In the genomic region with DNA sequence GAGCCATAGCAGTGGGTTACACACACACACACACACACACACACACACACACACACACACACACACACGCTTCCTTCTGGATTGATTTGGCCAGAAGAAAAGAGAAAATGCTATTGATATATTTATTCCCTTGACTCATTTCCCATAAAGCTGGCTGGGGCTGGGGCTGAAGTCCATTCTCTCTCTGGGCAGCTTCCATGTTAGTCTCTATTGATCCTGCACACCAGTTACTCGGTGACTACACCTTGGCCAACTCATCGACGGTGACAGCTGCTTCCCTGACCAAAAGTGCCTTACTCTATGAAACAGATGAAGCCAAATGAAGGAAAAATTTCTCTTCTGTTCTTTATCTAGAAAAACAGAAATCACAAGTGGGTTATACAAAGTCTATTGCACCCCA, we compare ENCODE assay signal across 21 mouse cellular contexts.
"Had no signal": no experiment of that assay in that cellular context is flagged by ENCODE, and none has a peak within 500 bp of the region (broad histone marks: within the 10 kb centered on the region; RNA-seq: fewer than 3 reads in every experiment).

No protein-coding gene starts in this region.

- H3K27ac ChIP-seq: limb, embryonic 15.5 days; liver, embryonic 14.5 days; lung, embryonic 15.5 days; midbrain, embryonic 10.5 days; neural tube, embryonic 12.5 days; neural tube, embryonic 15.5 days; stomach, postnatal 0 days had no signal

- H3K4me3 ChIP-seq: limb, embryonic 12.5 days; limb, embryonic 15.5 days; lung, embryonic 15.5 days; megakaryocyte, embryonic 14.5 days; midbrain, embryonic 10.5 days; neural tube, embryonic 12.5 days; neural tube, embryonic 15.5 days had no signal

- H3K4me2 ChIP-seq: limb, embryonic 12.5 days; limb, embryonic 15.5 days; lung, embryonic 15.5 days; neural tube, embryonic 12.5 days; neural tube, embryonic 15.5 days had no signal

- ATAC-seq: intestine, embryonic 16.5 days had no signal

- H3K4me1 ChIP-seq: lung, embryonic 15.5 days; megakaryocyte, embryonic 14.5 days; midbrain, embryonic 10.5 days; neural tube, embryonic 15.5 days had no signal

- H3K9me3 ChIP-seq: limb, embryonic 12.5 days; limb, embryonic 15.5 days; lung, embryonic 15.5 days; midbrain, embryonic 10.5 days; neural tube, embryonic 12.5 days; neural tube, embryonic 15.5 days had no signal

- H3K36me3 ChIP-seq: limb, embryonic 12.5 days; limb, embryonic 15.5 days; lung, embryonic 15.5 days; midbrain, embryonic 10.5 days; neural tube, embryonic 12.5 days; neural tube, embryonic 15.5 days had no signal

- H3K27me3 ChIP-seq: limb, embryonic 12.5 days; limb, embryonic 15.5 days; lung, embryonic 15.5 days; megakaryocyte, embryonic 14.5 days; neural tube, embryonic 12.5 days; neural tube, embryonic 15.5 days had no signal

- H3K9ac ChIP-seq: limb, embryonic 12.5 days; limb, embryonic 15.5 days; liver, embryonic 14.5 days; lung, embryonic 15.5 days; neural tube, embryonic 12.5 days; neural tube, embryonic 15.5 days had no signal

- DNase-seq: kidney, postnatal 14 days; kidney, postnatal 4 days; lung, adult 18-20 months; lung, postnatal 10 days; lung, postnatal 36 days; midbrain, embryonic 14.5 days; right cerebral cortex, adult 18-20 months; right cerebral cortex, postnatal 14 days; right cerebral cortex, postnatal 4 days; thymus, adult 2 months; thymus, postnatal 4 days had no signal
